Mouse (Mus musculus): ENCODE results near the gene A630089N07Rik.
"Not testable (repeated sequence)": the region's sequence is repeated elsewhere in the genome, so short reads cannot be mapped to it uniquely, and the experiment has no call there.

DNA sequence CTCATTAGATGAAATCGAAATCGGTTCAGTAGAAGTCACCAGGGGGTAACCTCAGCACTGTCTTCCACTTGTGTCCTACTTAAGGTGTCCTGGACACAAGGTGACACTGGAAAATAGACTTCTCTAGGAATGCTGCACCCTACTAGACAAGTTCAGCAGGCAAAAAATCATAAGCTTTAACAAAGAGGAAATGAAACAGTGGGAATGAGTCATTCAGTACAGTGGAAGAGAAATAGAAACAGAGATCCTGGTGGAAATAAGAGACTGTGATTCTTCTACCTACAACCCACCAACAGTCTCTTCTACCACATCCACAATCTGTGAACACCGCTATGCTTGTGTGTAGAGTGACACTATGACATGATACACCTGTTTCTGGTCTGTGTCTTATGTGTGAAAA, 89.8 kb downstream of the A630089N07Rik start:
- TF ChIP-seq CTCF (IDR thresholded peaks at IDR 0.05; ENCODE audit: control insufficient read depth, insufficient read depth, insufficient replicate concordance, low read depth, low read length); POLR2A (IDR thresholded peaks at IDR 0.05; ENCODE audit: control insufficient read depth, low read depth, low read length): not testable (repeated sequence)

Measured in testis, adult 2 months (tissue).